Mouse (Mus musculus): ENCODE data around the gene Tmem236.
"Not testable (repeated sequence)": the region's sequence is repeated elsewhere in the genome, so short reads cannot be mapped to it uniquely, and the experiment has no call there.

- TF ChIP-seq GATA1 (IDR thresholded peaks at IDR 0.05; ENCODE audit: borderline replicate concordance, low read length); FLI1 (IDR thresholded peaks at IDR 0.05; ENCODE audit: low read length): not testable (repeated sequence)
Observed at GRCm38 (mm10) chr2:14200879-14201445, 26.6 kb downstream of the Tmem236 start.
